Mouse (Mus musculus) C2C12 (cell line): ENCODE measurements at regions not wholly inside any gene's neighbourhood (a gene's known extent, or its start where the extent isn't known, plus 50 kb on each side); places are given as distances from the start of the nearest gene placed in this dataset.

Experiments
- H3K27me3 ChIP-seq: one replicate; pipeline ENCODE4 v1.6.1; 2011; ENCODE audit not compliant: control insufficient read depth, insufficient read depth, insufficient read length
- H3K36me3 ChIP-seq: one replicate; pipeline ENCODE4 v1.6.1; 2011; ENCODE audit not compliant: control insufficient read depth, insufficient read depth
- H3K4me3 ChIP-seq: one replicate; pipeline ENCODE4 v1.5.1; 2011; ENCODE audit warnings: mild to moderate bottlenecking, control low read depth; ENCODE audit not compliant: poor library complexity, insufficient read depth, severe bottlenecking
- H3K79me2 ChIP-seq: one replicate; pipeline ENCODE4 v1.6.1; 2011; ENCODE audit not compliant: control insufficient read depth, insufficient read depth
- H3K79me3 ChIP-seq: one replicate; pipeline ENCODE4 v1.6.1; 2011; ENCODE audit warnings: low read depth, control low read depth
- H3ac ChIP-seq: one replicate; pipeline ENCODE3; 2011; ENCODE audit warnings: low read depth; ENCODE audit not compliant: control insufficient read depth, insufficient read length
- CEBPB ChIP-seq: IDR thresholded peaks from one replicate; pipeline ENCODE4 v1.6.1; 2011; ENCODE audit warnings: low read depth, mild to moderate bottlenecking, control low read depth, moderate library complexity
- CTCF ChIP-seq: IDR thresholded peaks from one replicate; pipeline ENCODE4 v1.5.1; 2011; ENCODE audit not compliant: control insufficient read depth, insufficient read depth, insufficient read length
- FOSL1 ChIP-seq: IDR thresholded peaks from one replicate; pipeline ENCODE4 v1.8.0; 2011; ENCODE audit warnings: mild to moderate bottlenecking, low read length; ENCODE audit not compliant: poor library complexity, insufficient read depth, severe bottlenecking
- MAX ChIP-seq: IDR thresholded peaks from one replicate; pipeline ENCODE4 v1.6.1; 2011; ENCODE audit warnings: mild to moderate bottlenecking, control low read depth
- MYOD1 ChIP-seq: IDR thresholded peaks from one replicate; pipeline ENCODE4 v1.6.1; 2011; ENCODE audit warnings: low read depth; ENCODE audit not compliant: control insufficient read depth, insufficient read length
- MYOG ChIP-seq: IDR thresholded peaks from one replicate; pipeline ENCODE4 v1.6.1; 2011; ENCODE audit not compliant: control insufficient read depth, insufficient read length; ENCODE audit errors: extremely low read depth
- USF1 ChIP-seq: IDR thresholded peaks from one replicate; pipeline ENCODE4 v1.6.1; 2011; ENCODE audit warnings: low read depth, mild to moderate bottlenecking, control low read depth, moderate library complexity

- Histone ChIP-seq H3K79me3 (no peaks in the 10 kb centered on the region), H3K36me3 (no peaks in the 10 kb centered on the region), H3K4me3 (no peak overlapping the region), H3K27me3 (no peaks in the 10 kb centered on the region), H3ac (no peak overlapping the region), H3K79me2 (no peaks in the 10 kb centered on the region)
- TF ChIP-seq CTCF, result no peak
- TF ChIP-seq MAX, result no peak
- TF ChIP-seq USF1, result no peak
- no peak for TF ChIP-seq MYOD1
- TF ChIP-seq FOSL1, result no peak
These were observed 57.5 kb downstream of the Tmem174 start for GRCm38 (mm10) chr13:98579731-98580130.

- Histone ChIP-seq H3K79me2 (no peaks in the 10 kb centered on the region), H3K27me3 (no peaks in the 10 kb centered on the region), H3ac (no peak overlapping the region), H3K4me3 (no peak overlapping the region), H3K79me3 (no peaks in the 10 kb centered on the region), H3K36me3 (no peaks in the 10 kb centered on the region)
- TF ChIP-seq CTCF, result no peak
- TF ChIP-seq CEBPB, result no peak
- no peak for TF ChIP-seq FOSL1
- no peak for TF ChIP-seq USF1
- no peak for TF ChIP-seq MAX
- no peak for TF ChIP-seq MYOG
- TF ChIP-seq MYOD1, result no peak
These were observed 58.7 kb downstream of the Tmem174 start for GRCm38 (mm10) chr13:98578426-98579066.

GRCm38 (mm10) chr13:98576061-98576460, 61.1 kb downstream of the Tmem174 start:
- Histone ChIP-seq H3K79me3 (no peaks in the 10 kb centered on the region), H3ac (no peak overlapping the region), H3K79me2 (no peaks in the 10 kb centered on the region), H3K27me3 (no peaks in the 10 kb centered on the region), H3K4me3 (no peak overlapping the region), H3K36me3 (no peaks in the 10 kb centered on the region)
- no peak for TF ChIP-seq CEBPB

- H3K36me3 ChIP-seq, result no peaks in the 10 kb centered on the region
- H3K79me2 ChIP-seq, result no peaks in the 10 kb centered on the region
- no peak overlapping the region for H3ac ChIP-seq
- no peaks in the 10 kb centered on the region for H3K27me3 ChIP-seq
- TF ChIP-seq FOSL1 (no peak), CTCF (no peak), MYOG (no peak), MAX (no peak), USF1 (no peak), CEBPB (no peak), MYOD1 (no peak)
- H3K79me3 ChIP-seq, result no peaks in the 10 kb centered on the region
- H3K4me3 ChIP-seq, result no peak overlapping the region
These were observed 63.2 kb downstream of the Tmem174 start for GRCm38 (mm10) chr13:98574057-98574323.

GRCm38 (mm10) chr13:98573261-98574056, 63.8 kb downstream of the Tmem174 start:
- Histone ChIP-seq H3K36me3 (no peaks in the 10 kb centered on the region), H3K79me2 (no peaks in the 10 kb centered on the region), H3K79me3 (no peaks in the 10 kb centered on the region), H3K27me3 (no peaks in the 10 kb centered on the region), H3K4me3 (no peak overlapping the region), H3ac (no peak overlapping the region)
- TF ChIP-seq CEBPB (no peak), FOSL1 (no peak), USF1 (no peak), MYOD1 (no peak), CTCF (no peak), MYOG (no peak), MAX (no peak)

- Histone ChIP-seq H3K79me2 (no peaks in the 10 kb centered on the region), H3ac (no peak overlapping the region), H3K4me3 (no peak overlapping the region), H3K27me3 (no peaks in the 10 kb centered on the region), H3K36me3 (no peaks in the 10 kb centered on the region), H3K79me3 (no peaks in the 10 kb centered on the region)
- TF ChIP-seq MYOD1, result no peak
- no peak for TF ChIP-seq MAX
- TF ChIP-seq MYOG, result no peak
- no peak for TF ChIP-seq CEBPB
- TF ChIP-seq FOSL1, result no peak
- no peak for TF ChIP-seq USF1
- TF ChIP-seq CTCF, result no peak
These were observed 64.5 kb downstream of the Tmem174 start for GRCm38 (mm10) chr13:98572581-98573260.
